Mouse (Mus musculus): ENCODE measurements around the gene Dhrs3. TPM values are rescaled to one million over a fixed set of nuclear protein-coding genes. Genes with fewer than 3 reads are reported as not detected.

Dhrs3 gene
- polyA plus RNA-seq, 1 experiment = 227 TPM

DNA sequence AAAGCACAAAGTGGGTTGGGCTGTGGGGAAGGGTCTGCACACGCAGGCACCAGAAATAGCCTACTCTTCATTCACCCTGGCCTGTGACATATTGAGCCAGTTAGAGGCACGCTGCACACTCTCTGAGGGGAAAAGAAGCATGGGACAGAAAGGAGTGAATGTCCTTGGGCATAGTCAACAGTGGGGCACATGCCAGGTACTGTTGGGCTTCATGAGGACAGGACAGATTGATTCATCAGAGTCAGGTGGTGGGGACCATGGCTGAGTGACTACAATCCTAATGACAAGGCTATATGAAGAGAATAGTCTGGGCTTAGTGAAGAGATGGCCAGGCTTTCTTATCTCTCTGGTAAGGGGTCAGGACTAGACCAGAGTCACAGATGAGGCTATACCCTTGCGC, 49.8 kb downstream of the Dhrs3 start:
- H3K36me3 ChIP-seq (ENCODE audit: control insufficient read depth, insufficient read depth, low read length) = no peaks in the 10 kb centered on the region
- TF ChIP-seq POLR2A (IDR thresholded peaks at IDR 0.05; ENCODE audit: control insufficient read depth, extremely low read depth, insufficient read depth, low read length, poor library complexity) = no peak
- no peak overlapping the region for H3K27ac ChIP-seq (ENCODE audit: control insufficient read depth, insufficient read depth, low read length)
- no peaks in the 10 kb centered on the region for H3K27me3 ChIP-seq (ENCODE audit: control insufficient read depth, insufficient read depth, low read length)
- no peaks in the 10 kb centered on the region for H3K4me1 ChIP-seq (replicated peaks; ENCODE audit: control insufficient read depth, insufficient read depth, low read length)
- 97% methylated on average over 3 of the region's 3 CpGs for WGBS
- no peak overlapping the region for H3K4me3 ChIP-seq (ENCODE audit: control insufficient read depth, insufficient read depth, low read length)
- DNase-seq = no peak

DNA sequence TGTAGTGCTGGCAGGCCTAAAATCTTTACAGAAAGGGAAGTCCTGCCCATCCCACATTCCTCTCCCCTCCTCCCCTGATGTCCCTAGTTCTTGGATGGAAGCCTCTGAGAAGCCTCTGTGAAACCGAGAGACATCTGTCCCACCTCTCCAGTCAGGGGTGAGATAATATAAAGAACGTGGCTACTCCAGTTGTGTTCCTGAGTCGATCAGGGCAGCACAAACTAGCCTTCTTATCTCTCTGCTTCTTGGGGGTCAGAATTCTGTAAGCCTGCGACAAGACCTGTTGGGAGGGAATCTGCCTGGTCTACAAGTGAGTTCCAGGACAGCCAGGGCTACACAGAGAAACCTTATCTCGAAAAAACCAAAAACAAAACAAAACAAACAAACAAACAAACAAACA, 50.6 kb downstream of the Dhrs3 start:
- 94% methylated on average over 5 of the region's 5 CpGs for WGBS
- Histone ChIP-seq H3K27ac (ENCODE audit: control insufficient read depth, insufficient read depth, low read length) (no peak overlapping the region), H3K27me3 (ENCODE audit: control insufficient read depth, insufficient read depth, low read length) (no peaks in the 10 kb centered on the region), H3K4me1 (replicated peaks; ENCODE audit: control insufficient read depth, insufficient read depth, low read length) (no peaks in the 10 kb centered on the region), H3K36me3 (ENCODE audit: control insufficient read depth, insufficient read depth, low read length) (no peaks in the 10 kb centered on the region), H3K4me3 (ENCODE audit: control insufficient read depth, insufficient read depth, low read length) (no peak overlapping the region)
- DNase-seq = no peak
- TF ChIP-seq CTCF (IDR thresholded peaks at IDR 0.05; ENCODE audit: borderline replicate concordance, control insufficient read depth, extremely low read depth, insufficient read depth, low read length, poor library complexity) (no peak), POLR2A (IDR thresholded peaks at IDR 0.05; ENCODE audit: control insufficient read depth, extremely low read depth, insufficient read depth, low read length, poor library complexity) (no peak)

DNA sequence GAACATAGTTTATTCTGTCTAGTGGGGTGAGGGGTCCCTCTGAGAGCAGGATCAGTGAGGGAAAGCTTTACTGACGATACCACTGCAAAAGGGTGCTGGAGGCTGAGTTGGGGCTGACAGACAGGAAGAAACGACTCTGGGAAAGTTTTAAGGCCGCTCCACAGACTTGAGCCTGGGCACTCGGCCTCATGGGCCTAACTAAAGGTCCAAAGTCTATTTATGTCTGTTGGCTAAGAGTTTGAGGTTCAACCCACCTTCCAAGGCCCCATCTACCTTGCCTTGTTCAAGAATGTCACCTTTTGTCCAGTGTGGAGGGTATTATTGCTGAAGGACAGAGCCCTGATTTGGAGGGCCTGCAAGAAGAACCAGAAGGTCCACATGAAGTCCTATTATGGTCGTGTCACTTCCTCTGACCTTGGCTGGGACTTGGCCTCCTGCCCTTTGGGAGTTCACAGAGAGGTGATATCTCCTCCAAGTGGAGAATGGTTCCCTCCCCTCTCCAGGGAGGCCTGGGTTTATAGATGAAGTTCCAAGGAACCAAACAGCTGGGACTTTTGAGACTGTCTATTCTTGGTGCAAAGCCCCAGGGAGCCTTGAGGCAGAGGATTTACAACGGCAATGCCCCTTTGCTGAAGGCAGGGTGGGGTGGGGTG, 55.2 kb downstream of the Dhrs3 start:
- Histone ChIP-seq H3K36me3 (ENCODE audit: control insufficient read depth, insufficient read depth, low read length) (no peaks in the 10 kb centered on the region), H3K27me3 (ENCODE audit: control insufficient read depth, insufficient read depth, low read length) (no peaks in the 10 kb centered on the region), H3K27ac (ENCODE audit: control insufficient read depth, insufficient read depth, low read length) (no peak overlapping the region), H3K4me1 (replicated peaks; ENCODE audit: control insufficient read depth, insufficient read depth, low read length) (peaks cover 2% of the 10 kb centered on the region; the same call in 1 of the 2 replicates), H3K4me3 (ENCODE audit: control insufficient read depth, insufficient read depth, low read length) (no peak overlapping the region)
- DNase-seq = no peak
- TF ChIP-seq CTCF (IDR thresholded peaks at IDR 0.05; ENCODE audit: borderline replicate concordance, control insufficient read depth, extremely low read depth, insufficient read depth, low read length, poor library complexity) = no peak
- TF ChIP-seq POLR2A (IDR thresholded peaks at IDR 0.05; ENCODE audit: control insufficient read depth, extremely low read depth, insufficient read depth, low read length, poor library complexity) = no peak
- 83% methylated on average over 6 of the region's 6 CpGs for WGBS

DNA sequence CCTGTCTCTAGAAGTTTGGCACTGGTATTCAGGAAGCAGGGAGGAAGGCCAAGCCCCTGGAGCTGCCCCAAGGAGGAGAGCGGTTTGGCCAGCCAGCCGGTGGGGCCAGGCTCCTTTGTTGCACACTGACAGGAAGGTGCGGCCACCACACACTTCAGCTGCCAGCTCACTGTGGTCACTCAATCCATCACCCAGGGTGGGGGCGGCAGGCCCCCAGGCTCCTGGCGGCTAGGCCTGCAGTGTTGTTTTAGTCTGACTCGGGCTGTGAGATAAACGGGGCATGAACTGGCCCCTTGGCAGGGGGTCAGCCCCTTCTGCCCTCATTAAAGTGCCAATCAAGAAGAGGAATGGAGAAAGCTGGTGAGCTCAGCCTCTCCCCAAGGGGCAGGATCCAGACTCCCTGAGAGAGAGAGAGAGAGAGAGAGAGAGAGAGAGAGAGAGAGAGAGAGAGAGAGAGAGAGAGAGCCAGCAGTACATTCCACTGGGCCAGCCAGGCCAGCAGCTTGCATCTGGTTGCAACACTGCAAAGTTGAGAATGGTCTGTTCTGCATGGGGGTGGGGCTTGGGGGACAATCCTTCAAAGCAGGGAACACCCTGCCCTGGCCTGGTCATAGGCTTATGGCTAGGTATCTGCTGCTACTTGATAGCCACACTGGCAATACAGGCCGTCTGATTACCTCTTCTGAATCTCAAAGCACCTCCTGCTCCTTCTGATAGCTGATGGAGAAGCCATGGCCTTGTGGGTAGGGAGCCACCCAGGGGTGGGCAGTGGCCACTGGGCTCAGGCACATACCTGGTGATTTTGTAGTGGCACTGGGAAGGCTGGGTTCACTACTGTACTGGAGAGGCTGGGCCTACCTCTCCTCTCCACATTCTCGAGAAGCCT, 57.1 kb downstream of the Dhrs3 start:
- no peak for DNase-seq
- no peak overlapping the region for H3K4me3 ChIP-seq (ENCODE audit: control insufficient read depth, insufficient read depth, low read length)

DNA sequence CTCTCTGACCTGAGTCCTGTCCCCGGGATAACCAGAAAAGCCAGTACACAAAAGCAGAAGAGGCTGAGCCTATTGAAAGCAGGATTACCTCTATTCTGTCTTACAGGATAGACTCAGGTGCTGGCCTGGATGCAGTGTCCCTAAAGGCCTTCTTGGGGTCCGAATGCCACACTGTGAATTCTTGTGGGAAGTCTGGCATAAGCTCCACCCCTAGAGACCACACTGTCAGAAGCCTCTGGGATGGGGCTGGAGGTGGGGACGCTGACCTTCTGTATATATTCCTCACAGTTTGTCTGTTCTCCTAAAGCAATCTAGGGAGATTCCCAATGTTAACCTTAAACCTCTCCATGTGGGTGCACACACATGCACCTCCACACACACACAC, 57.7 kb downstream of the Dhrs3 start:
- TF ChIP-seq POLR2A (IDR thresholded peaks at IDR 0.05; ENCODE audit: control insufficient read depth, extremely low read depth, insufficient read depth, low read length, poor library complexity) (no peak), CTCF (IDR thresholded peaks at IDR 0.05; ENCODE audit: borderline replicate concordance, control insufficient read depth, extremely low read depth, insufficient read depth, low read length, poor library complexity) (no peak)
- Histone ChIP-seq H3K4me1 (replicated peaks; ENCODE audit: control insufficient read depth, insufficient read depth, low read length) (peaks cover 2% of the 10 kb centered on the region; the same call in 1 of the 2 replicates), H3K4me3 (ENCODE audit: control insufficient read depth, insufficient read depth, low read length) (no peak overlapping the region), H3K27me3 (ENCODE audit: control insufficient read depth, insufficient read depth, low read length) (no peaks in the 10 kb centered on the region), H3K27ac (ENCODE audit: control insufficient read depth, insufficient read depth, low read length) (no peak overlapping the region), H3K36me3 (ENCODE audit: control insufficient read depth, insufficient read depth, low read length) (no peaks in the 10 kb centered on the region)
- no peak for DNase-seq
- 84% methylated on average over 3 of the region's 3 CpGs for WGBS

More for the DNA sequence above, 57.1 kb downstream of the Dhrs3 start:
- H3K27ac ChIP-seq (ENCODE audit: control insufficient read depth, insufficient read depth, low read length) = no peak overlapping the region
- H3K4me1 ChIP-seq (replicated peaks; ENCODE audit: control insufficient read depth, insufficient read depth, low read length) = peaks cover 2% of the 10 kb centered on the region; the same call in 1 of the 2 replicates
- no peaks in the 10 kb centered on the region for H3K27me3 ChIP-seq (ENCODE audit: control insufficient read depth, insufficient read depth, low read length)
- WGBS = 59% methylated on average over 9 of the region's 9 CpGs
- TF ChIP-seq CTCF (IDR thresholded peaks at IDR 0.05; ENCODE audit: borderline replicate concordance, control insufficient read depth, extremely low read depth, insufficient read depth, low read length, poor library complexity) (no peak), POLR2A (IDR thresholded peaks at IDR 0.05; ENCODE audit: control insufficient read depth, extremely low read depth, insufficient read depth, low read length, poor library complexity) (no peak)
- H3K36me3 ChIP-seq (ENCODE audit: control insufficient read depth, insufficient read depth, low read length) = no peaks in the 10 kb centered on the region

DNA sequence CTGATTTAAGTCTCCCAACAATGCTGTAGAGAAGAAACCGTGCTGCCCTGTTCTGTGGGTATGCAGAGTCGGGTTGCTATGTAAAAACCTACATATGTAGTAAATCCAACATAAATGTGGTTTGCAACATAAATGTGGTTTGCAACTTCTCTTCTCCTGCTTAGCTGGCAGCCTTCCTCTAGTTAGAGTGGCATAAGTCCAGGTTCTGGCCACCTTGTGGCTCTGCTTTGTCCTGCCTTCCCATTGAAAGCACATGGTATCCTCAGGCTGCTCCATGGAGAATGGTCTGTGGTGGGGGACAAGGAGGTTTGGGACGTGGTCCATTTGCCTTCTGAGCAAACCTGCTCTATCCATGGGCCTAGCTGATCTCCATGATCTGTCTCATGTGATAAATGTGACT, 58.3 kb downstream of the Dhrs3 start:
- DNase-seq = no peak
- Histone ChIP-seq H3K27ac (ENCODE audit: control insufficient read depth, insufficient read depth, low read length) (no peak overlapping the region), H3K4me1 (replicated peaks; ENCODE audit: control insufficient read depth, insufficient read depth, low read length) (peaks cover 2% of the 10 kb centered on the region; the same call in 1 of the 2 replicates)

More for the DNA sequence above, 58.3 kb downstream of the Dhrs3 start:
- H3K36me3 ChIP-seq (ENCODE audit: control insufficient read depth, insufficient read depth, low read length) = no peaks in the 10 kb centered on the region
- TF ChIP-seq POLR2A (IDR thresholded peaks at IDR 0.05; ENCODE audit: control insufficient read depth, extremely low read depth, insufficient read depth, low read length, poor library complexity) (no peak), CTCF (IDR thresholded peaks at IDR 0.05; ENCODE audit: borderline replicate concordance, control insufficient read depth, extremely low read depth, insufficient read depth, low read length, poor library complexity) (no peak)
- no peaks in the 10 kb centered on the region for H3K27me3 ChIP-seq (ENCODE audit: control insufficient read depth, insufficient read depth, low read length)
- H3K4me3 ChIP-seq (ENCODE audit: control insufficient read depth, insufficient read depth, low read length) = no peak overlapping the region
- WGBS = 55% methylated on average over 3 of the region's 3 CpGs

Measured in thymus, adult 2 months (tissue).